Mouse (Mus musculus) ES-Bruce4 (cell line): Measurements from ENCODE around the gene Lsr. TPM values are rescaled to one million over a fixed set of nuclear protein-coding genes. Genes with fewer than 3 reads are reported as not detected.
"Not testable (repeated sequence)": the region's sequence is repeated elsewhere in the genome, so short reads cannot be mapped to it uniquely, and the experiment has no call there.

Experiments used
- H3K27ac ChIP-seq: 2 replicates; pipeline ENCODE4 v1.5.1; 2012; ENCODE audit warnings: low read length, inconsistent platforms; ENCODE audit not compliant: insufficient read depth
- H3K27me3 ChIP-seq: 2 replicates; pipeline ENCODE4 v1.6.1; 2012; ENCODE audit warnings: mild to moderate bottlenecking, low read length, inconsistent platforms; ENCODE audit not compliant: control insufficient read depth, poor library complexity, insufficient read depth, severe bottlenecking
- H3K36me3 ChIP-seq: 2 replicates; pipeline ENCODE4 v1.6.1; 2012; ENCODE audit warnings: inconsistent platforms, mild to moderate bottlenecking, low read length, moderate library complexity; ENCODE audit not compliant: control insufficient read depth, poor library complexity, insufficient read depth, severe bottlenecking
- H3K4me1 ChIP-seq: one replicate; pipeline ENCODE4 v1.8.1; 2011; ENCODE audit warnings: low read length; ENCODE audit not compliant: control insufficient read depth, insufficient read depth
- H3K4me3 ChIP-seq: 2 replicates; pipeline ENCODE4 v1.5.1; 2011; ENCODE audit warnings: low read depth, mild to moderate bottlenecking, low read length
- H3K9ac ChIP-seq: 2 replicates; pipeline ENCODE4 v1.6.1; 2012; ENCODE audit warnings: low read depth, mild to moderate bottlenecking, inconsistent platforms; ENCODE audit not compliant: poor library complexity, severe bottlenecking
- H3K9me3 ChIP-seq: replicated peaks from 2 replicates; pipeline ENCODE4 v1.6.1; 2012; ENCODE audit warnings: mild to moderate bottlenecking, low read length, inconsistent platforms; ENCODE audit not compliant: control insufficient read depth, poor library complexity, insufficient read depth, severe bottlenecking
- CTCF ChIP-seq: IDR thresholded peaks from one replicate; pipeline ENCODE4 v1.8.1; 2011; ENCODE audit warnings: low read depth, low read length
- EP300 ChIP-seq: IDR thresholded peaks from 2 replicates; pipeline ENCODE4 v1.6.1; 2011; ENCODE audit warnings: low read depth, low read length; ENCODE audit not compliant: insufficient read depth
- POLR2A ChIP-seq: IDR thresholded peaks from one replicate; pipeline ENCODE4 v1.8.1; 2011; ENCODE audit warnings: low read length; ENCODE audit not compliant: insufficient read depth
- polyA plus RNA-seq: library from polyadenylated mRNA; stranded (reverse); fragments of >200 nt; gene quantifications from 2 replicates; pipeline ENCODE4 v1.2.4, GENCODE M21; 2011; ENCODE audit warnings: low read depth; ENCODE audit not compliant: missing spikeins, insufficient read depth, insufficient read length

Lsr gene
- polyA plus RNA-seq, 1 experiment, result 39.1 TPM

- Histone ChIP-seq H3K9ac (peak overlapping the region; percentile 99), H3K27me3 (no peaks in the 10 kb centered on the region), H3K36me3 (peaks cover 23% of the 10 kb centered on the region), H3K9me3 (no peaks in the 10 kb centered on the region), H3K4me3 (peak overlapping the region; percentile 99), H3K27ac (no peak overlapping the region), H3K4me1 (peaks cover 9% of the 10 kb centered on the region)
- peak; percentile 65 for TF ChIP-seq CTCF
- no peak for TF ChIP-seq POLR2A
Observed at GRCm38 (mm10) chr7:30955584-30956356, 17.5 kb downstream of the Lsr start.

- Histone ChIP-seq H3K36me3 (peaks cover 16% of the 10 kb centered on the region), H3K4me1 (peaks cover 8% of the 10 kb centered on the region), H3K9me3 (no peaks in the 10 kb centered on the region), H3K27me3 (no peaks in the 10 kb centered on the region), H3K4me3 (no peak overlapping the region), H3K9ac (no peak overlapping the region), H3K27ac (no peak overlapping the region)
- TF ChIP-seq EP300 (no peak), CTCF (no peak), POLR2A (no peak)
Observed at GRCm38 (mm10) chr7:30954971-30955520, 18.2 kb downstream of the Lsr start.

GRCm38 (mm10) chr7:30954036-30954435 is 19.2 kb downstream of the Lsr start:
- no peak for TF ChIP-seq EP300
- no peak for TF ChIP-seq CTCF
- no peak for TF ChIP-seq POLR2A

GRCm38 (mm10) chr7:30953459-30953858 is 19.8 kb downstream of the Lsr start:
- Histone ChIP-seq H3K36me3 (peaks cover 18% of the 10 kb centered on the region), H3K4me1 (no peaks in the 10 kb centered on the region), H3K9ac (no peak overlapping the region), H3K9me3 (no peaks in the 10 kb centered on the region), H3K4me3 (no peak overlapping the region), H3K27ac (no peak overlapping the region), H3K27me3 (no peaks in the 10 kb centered on the region)
- TF ChIP-seq EP300 (no peak), POLR2A (no peak), CTCF (no peak)

More at GRCm38 (mm10) chr7:30954036-30954435, 19.2 kb downstream of the Lsr start:
- H3K27me3 ChIP-seq, result no peaks in the 10 kb centered on the region
- no peak overlapping the region for H3K9ac ChIP-seq
- H3K4me3 ChIP-seq, result no peak overlapping the region
- peaks cover 16% of the 10 kb centered on the region for H3K36me3 ChIP-seq
- H3K9me3 ChIP-seq, result no peaks in the 10 kb centered on the region
- no peak overlapping the region for H3K27ac ChIP-seq
- peaks cover 3% of the 10 kb centered on the region for H3K4me1 ChIP-seq

- H3K9me3 ChIP-seq, result no peaks in the 10 kb centered on the region
- no peak overlapping the region for H3K9ac ChIP-seq
- H3K27me3 ChIP-seq, result no peaks in the 10 kb centered on the region
- no peak overlapping the region for H3K27ac ChIP-seq
- TF ChIP-seq POLR2A (no peak), EP300 (no peak), CTCF (no peak)
- H3K36me3 ChIP-seq, result peaks cover 18% of the 10 kb centered on the region
- H3K4me1 ChIP-seq, result no peaks in the 10 kb centered on the region
- no peak overlapping the region for H3K4me3 ChIP-seq
Observed at GRCm38 (mm10) chr7:30952441-30953265, 20.6 kb downstream of the Lsr start.

- not testable (repeated sequence) for H3K27me3 ChIP-seq, H3K27ac ChIP-seq, H3K4me3 ChIP-seq, H3K4me1 ChIP-seq, H3K9me3 ChIP-seq, H3K9ac ChIP-seq
- peaks cover 18% of the 10 kb centered on the region for H3K36me3 ChIP-seq
Observed at GRCm38 (mm10) chr7:30949902-30950301, 23.4 kb downstream of the Lsr start.
